Mouse (Mus musculus): ENCODE measurements at regions not wholly inside any gene's neighbourhood (a gene's known extent, or its start where the extent isn't known, plus 50 kb on each side); places are given as distances from the start of the nearest gene placed in this dataset.

DNA sequence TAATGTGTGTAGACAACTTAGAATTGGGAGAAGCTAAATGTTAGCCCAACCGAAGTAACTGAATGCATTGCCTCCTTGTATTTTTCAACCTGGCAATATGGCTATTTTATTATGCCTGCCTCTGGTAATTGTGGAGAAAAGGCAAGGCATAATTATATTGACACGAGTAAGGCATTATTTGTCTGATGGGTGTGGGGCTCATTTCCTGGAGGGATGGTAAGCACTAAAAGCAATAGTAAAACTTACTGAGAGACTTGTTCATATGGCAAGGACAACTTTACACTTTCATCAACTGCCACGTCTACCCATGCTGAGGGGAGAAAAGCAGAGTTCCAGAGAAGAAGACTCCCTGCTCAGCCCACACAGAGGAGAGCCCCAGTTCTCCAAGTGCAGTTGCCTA, 93.8 kb downstream of the Tmem168 start:
- TF ChIP-seq POLR2A (IDR thresholded peaks at IDR 0.05; ENCODE audit: borderline replicate concordance, insufficient read depth, low read length) (no peak), CTCF (IDR thresholded peaks at IDR 0.05; ENCODE audit: borderline replicate concordance, insufficient read depth, low read depth, low read length) (no peak)

Data from cerebellum, adult 2 months (tissue).